In the genomic region with DNA sequence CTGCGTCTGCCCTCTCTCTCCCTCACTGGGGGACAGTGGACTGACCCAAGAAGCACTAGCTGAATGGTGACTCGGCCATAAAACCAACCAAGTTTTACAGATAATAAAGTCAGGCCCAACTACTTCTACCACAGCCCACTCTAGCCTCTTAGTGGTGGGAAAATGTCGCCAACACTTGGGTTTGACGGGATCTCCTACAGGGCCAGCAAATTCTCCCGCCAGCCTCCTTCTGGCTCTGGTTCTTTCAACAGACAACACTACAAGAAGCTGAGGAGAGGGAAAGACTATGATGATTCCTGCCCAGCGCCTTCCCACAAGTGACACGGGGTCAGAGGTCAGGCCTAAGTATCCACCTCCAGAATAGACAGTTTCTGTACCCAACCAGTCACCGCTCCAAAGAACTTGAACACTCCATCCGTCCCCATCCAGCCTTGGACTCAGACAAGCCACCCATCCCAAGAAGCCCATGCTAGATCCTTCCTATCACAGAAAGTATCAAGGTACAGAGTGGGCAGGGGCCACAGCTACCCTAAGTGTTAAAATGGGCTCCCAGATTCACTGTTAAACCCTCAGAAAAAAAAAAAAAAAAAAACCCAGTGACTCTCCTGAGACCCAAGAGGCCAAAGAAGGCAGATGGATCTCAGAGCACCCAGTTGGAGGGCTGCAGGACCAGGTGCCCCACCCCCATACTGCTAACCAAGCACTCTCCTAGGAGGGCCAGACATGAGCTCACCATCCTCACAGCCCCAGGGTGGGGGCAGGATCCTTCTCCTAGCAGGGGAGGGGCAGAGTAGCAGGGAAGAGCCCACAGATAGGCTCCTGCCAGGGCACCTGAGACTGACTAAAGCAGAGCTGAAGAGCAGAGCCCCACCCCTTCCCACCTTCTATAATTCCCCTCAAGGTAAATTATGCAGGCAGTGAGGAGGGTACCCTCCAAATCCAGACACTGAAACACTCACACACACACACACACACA, we compare ENCODE assay signal across 13 mouse cellular contexts. TPM values are rescaled to one million over a fixed set of nuclear protein-coding genes. Genes with fewer than 3 reads are reported as not detected.
A peak's percentile ranks its signal among the peaks of the same experiment; 100 is the strongest.
DNase-seq lines count a peak whose midpoint lies in the region; ATAC-seq and TF ChIP-seq lines count a peak whose summit lies in the region.
"Had no signal": no experiment of that assay in that cellular context is flagged by ENCODE, and none has a peak within 500 bp of the region (broad histone marks: within the 10 kb centered on the region; RNA-seq: fewer than 3 reads in every experiment).

No protein-coding gene starts in this region.

- no peak overlapping the region for H3K4me3 ChIP-seq in CH12.LX (replicated peaks in 1 of 3; ENCODE audit: low read depth in 2 of 3, low read length in 2 of 3, poor library complexity in 1 of 3)
- H3K4me3 ChIP-seq in embryonic facial prominence, embryonic 12.5 days, result no peak overlapping the region
- no peak overlapping the region for H3K4me3 ChIP-seq in hindbrain, embryonic 14.5 days (replicated peaks; ENCODE audit: low read length)
- no peak overlapping the region for H3K4me3 ChIP-seq in midbrain, embryonic 15.5 days
- H3K4me3 ChIP-seq: liver, embryonic 13.5 days had no signal

- H3K36me3 ChIP-seq in CH12.LX (replicated peaks in 1 of 2; ENCODE audit: control insufficient read depth in 1 of 2, insufficient read depth in 1 of 2, low read length in 1 of 2), result peaks cover 0 to 26% of the 10 kb centered on the region in 2 experiments
- peaks cover 20% of the 10 kb centered on the region; the same call in 1 of the 2 replicates for H3K36me3 ChIP-seq in embryonic facial prominence, embryonic 12.5 days
- 0 out of 2 replicates have a peak, but pooled peaks cover 5% of the 10 kb centered on the region for H3K36me3 ChIP-seq in hindbrain, embryonic 14.5 days (replicated peaks; ENCODE audit: control insufficient read depth, insufficient read depth)
- H3K36me3 ChIP-seq in midbrain, embryonic 15.5 days (replicated peaks), result no peaks in the 10 kb centered on the region
- H3K36me3 ChIP-seq: liver, embryonic 13.5 days had no signal

- no peak for TF ChIP-seq EP300 in CH12.LX (IDR thresholded peaks at IDR 0.05; ENCODE audit: low read length)

- in situ Hi-C loops in CH12.LX (cut with MboI; ENCODE audit: low pct_ligation_motif_present, low pct_unique_long_range_greater_than_20kb, low sequenced_read_pairs), result no loop called here

- no peaks in the 10 kb centered on the region for H3K79me2 ChIP-seq in CH12.LX (replicated peaks; ENCODE audit: control insufficient read depth, extremely low read depth, insufficient read depth, poor library complexity, severe bottlenecking)

- TF ChIP-seq POLR2A in CH12.LX (IDR thresholded peaks at IDR 0.05; ENCODE audit: low read depth, low read length), result no peak

- peak; percentile 43 for DNase-seq in CH12.LX (ENCODE audit: extremely low read depth)
- DNase-seq in hindbrain, embryonic 14.5 days (ENCODE audit: low spot score), result no peak
- DNase-seq in kidney, postnatal 4 days, result no peak
- DNase-seq in kidney, adult 11 months, result no peak
- no peak for DNase-seq in gastrocnemius, postnatal 10 days
- DNase-seq: cerebellum, postnatal 36 days; kidney, adult 8-10 months; layer of hippocampus, postnatal 36 days; liver, embryonic 13.5 days; retina, postnatal 1 day had no signal

- no peak overlapping the region for H3K9ac ChIP-seq in CH12.LX (ENCODE audit: insufficient read depth, low read depth)
- no peak overlapping the region for H3K9ac ChIP-seq in embryonic facial prominence, embryonic 12.5 days
- H3K9ac ChIP-seq in hindbrain, embryonic 14.5 days, result no peak overlapping the region
- H3K9ac ChIP-seq in midbrain, embryonic 15.5 days, result no peak overlapping the region
- H3K9ac ChIP-seq: liver, embryonic 13.5 days had no signal

- TF ChIP-seq CTCF in CH12.LX (conservative IDR thresholded peaks at IDR 0.05 in 1 of 2, IDR thresholded peaks at IDR 0.05 in 1 of 2; ENCODE audit: low read depth in 2 of 2, low read length in 2 of 2), result no peak

- no peak overlapping the region for H3K27ac ChIP-seq in CH12.LX (ENCODE audit: insufficient read depth, low read depth)
- H3K27ac ChIP-seq in embryonic facial prominence, embryonic 12.5 days, result peak overlapping the region; percentile 90
- H3K27ac ChIP-seq in hindbrain, embryonic 14.5 days, result peak overlapping the region; percentile 88
- H3K27ac ChIP-seq in midbrain, embryonic 15.5 days, result peak overlapping the region; percentile 81
- H3K27ac ChIP-seq: liver, embryonic 13.5 days had no signal

- WGBS in embryonic facial prominence, embryonic 12.5 days, result 84% methylated on average over 9 of the region's 9 CpGs
- WGBS in hindbrain, embryonic 14.5 days, result 52% methylated on average over 9 of the region's 9 CpGs
- WGBS in midbrain, embryonic 15.5 days, result 54% methylated on average over 9 of the region's 9 CpGs

- H3K4me1 ChIP-seq in CH12.LX (ENCODE audit: control insufficient read depth in 1 of 2, insufficient read depth in 2 of 2), result peaks cover 11 to 54% of the 10 kb centered on the region in 2 experiments
- peaks cover 73% of the 10 kb centered on the region for H3K4me1 ChIP-seq in embryonic facial prominence, embryonic 12.5 days
- H3K4me1 ChIP-seq in hindbrain, embryonic 14.5 days (replicated peaks; ENCODE audit: control insufficient read depth, insufficient read depth, low read length), result peaks cover 88% of the 10 kb centered on the region
- peaks cover 95% of the 10 kb centered on the region for H3K4me1 ChIP-seq in midbrain, embryonic 15.5 days

- H3K9me3 ChIP-seq in CH12.LX (replicated peaks; ENCODE audit: low read length), result no peaks in the 10 kb centered on the region
- H3K9me3 ChIP-seq in embryonic facial prominence, embryonic 12.5 days, result no peaks in the 10 kb centered on the region
- no peaks in the 10 kb centered on the region for H3K9me3 ChIP-seq in hindbrain, embryonic 14.5 days (ENCODE audit: control insufficient read depth, low read length)
- H3K9me3 ChIP-seq in midbrain, embryonic 15.5 days, result no peaks in the 10 kb centered on the region
- H3K9me3 ChIP-seq: liver, embryonic 13.5 days had no signal

- no peak for ATAC-seq in embryonic facial prominence, embryonic 12.5 days (ENCODE audit: insufficient number of reproducible peaks, insufficient read depth, low FRiP score, low TSS enrichment)
- no peak for ATAC-seq in hindbrain, embryonic 14.5 days (ENCODE audit: low FRiP score)
- ATAC-seq in midbrain, embryonic 15.5 days (replicated peaks), result no peak

- TF ChIP-seq RAD21 in CH12.LX (IDR thresholded peaks at IDR 0.05; ENCODE audit: low read depth, low read length), result no peak

- H3K27me3 ChIP-seq in CH12.LX (replicated peaks), result no peaks in the 10 kb centered on the region
- no peaks in the 10 kb centered on the region for H3K27me3 ChIP-seq in embryonic facial prominence, embryonic 12.5 days
- H3K27me3 ChIP-seq in hindbrain, embryonic 14.5 days (ENCODE audit: control insufficient read depth, insufficient read depth, low read length), result no peaks in the 10 kb centered on the region
- no peaks in the 10 kb centered on the region for H3K27me3 ChIP-seq in midbrain, embryonic 15.5 days (replicated peaks)
- H3K27me3 ChIP-seq: liver, embryonic 13.5 days had no signal

- dilution Hi-C loops in CH12.LX (cut with MboI; ENCODE audit: extremely low pct_ligation_motif_present, extremely low pct_unique_long_range_greater_than_20kb, low sequenced_read_pairs), result no loop called here

- H3K4me2 ChIP-seq in CH12.LX (ENCODE audit: insufficient read depth, low read depth, poor library complexity, severe bottlenecking), result no peak overlapping the region
- H3K4me2 ChIP-seq in embryonic facial prominence, embryonic 12.5 days (replicated peaks), result no peak overlapping the region
- H3K4me2 ChIP-seq in hindbrain, embryonic 14.5 days (replicated peaks), result peak overlapping the region; percentile 36; the same call in 1 of the 2 replicates
- H3K4me2 ChIP-seq in midbrain, embryonic 15.5 days, result no peak overlapping the region
- H3K4me2 ChIP-seq: liver, embryonic 13.5 days had no signal

TF ChIP-seq in CH12.LX, 34 proteins besides CTCF, POLR2A, EP300 and RAD21:
- TF ChIP-seq ZNF384 (IDR thresholded peaks at IDR 0.05; ENCODE audit: low read depth, low read length) (peak; percentile 68), ZMIZ1 (IDR thresholded peaks at IDR 0.05; ENCODE audit: low read depth, low read length) (no peak)

RNA-seq across cellular contexts. Expression of a gene that starts 9.6 kb away (rescaled TPM):
- total RNA-seq in CH12.LX (2012; rRNA removed) (5.0 and 7.3 TPM in 2 replicates), CH12.LX (2014; rRNA removed) (3.6 and 4.1 TPM in 2 replicates)
- 7.9 and 9.4 TPM in 2 replicates for polyA plus RNA-seq in CH12.LX (2012; ENCODE audit: insufficient read length, low read depth)
- 24.7 and 25.6 TPM in 2 replicates for polyA plus RNA-seq in embryonic facial prominence, embryonic 12.5 days (2016; fragmentation: Nextera tagmentation; extraction: Ambion mirVana)
- polyA plus RNA-seq in hindbrain, embryonic 14.5 days (2014; fragmentation: Nextera tagmentation; extraction: Ambion mirVana), result 48.9 and 49.5 TPM in 2 replicates
- 48.0 and 49.6 TPM in 2 replicates for polyA plus RNA-seq in midbrain, embryonic 15.5 days (2015; fragmentation: Nextera tagmentation; extraction: Ambion mirVana)
- total RNA-seq in gastrocnemius, postnatal 10 days (2021), result 1 to 10 TPM; 5.2 to 7.0 TPM

RNA-seq across cellular contexts. Expression of a gene that starts 38.7 kb away (rescaled TPM):
- total RNA-seq in CH12.LX (2012; rRNA removed) (not detected in 2 replicates), CH12.LX (2014; rRNA removed) (not detected in 2 replicates)
- polyA plus RNA-seq in CH12.LX (2012; ENCODE audit: insufficient read length, low read depth), result 0.16 TPM in 1 of 2 replicates, not detected in the other
- 3.9 and 4.1 TPM in 2 replicates for polyA plus RNA-seq in embryonic facial prominence, embryonic 12.5 days (2016; fragmentation: Nextera tagmentation; extraction: Ambion mirVana)
- 2.7 and 3.6 TPM in 2 replicates for polyA plus RNA-seq in hindbrain, embryonic 14.5 days (2014; fragmentation: Nextera tagmentation; extraction: Ambion mirVana)
- polyA plus RNA-seq in midbrain, embryonic 15.5 days (2015; fragmentation: Nextera tagmentation; extraction: Ambion mirVana), result 2.0 and 2.5 TPM in 2 replicates
- not detected for total RNA-seq in gastrocnemius, postnatal 10 days (2021)
- polyA plus RNA-seq: heart, embryonic 14.5 days; liver, embryonic 13.5 days had no signal
